Mouse (Mus musculus): ENCODE results near the gene Bnip2. TPM values are rescaled to one million over a fixed set of nuclear protein-coding genes. Genes with fewer than 3 reads are reported as not detected.

Bnip2 gene
- polyA plus RNA-seq, 2 experiments, result 23.8 to 46.6 TPM

GRCm38 (mm10) chr9:69987579-69987978 lies 1.7 kb upstream of the Bnip2 start:
- TF ChIP-seq EP300 (IDR thresholded peaks at IDR 0.05; ENCODE audit: low read depth), result no peak
- TF ChIP-seq CTCF (IDR thresholded peaks at IDR 0.05; ENCODE audit: low read depth), result peak; percentile 56; the same call in 1 of the 2 replicates
- no peak for ATAC-seq (ENCODE audit: insufficient read depth)
- DNase-seq (ENCODE audit: low read depth in 3 of 3, low spot score in 3 of 3), result no peak
- no peak overlapping the region for H3K27ac ChIP-seq
- no peaks in the 10 kb centered on the region for H3K9me3 ChIP-seq (ENCODE audit: control insufficient read depth, low read length)
- H3K4me1 ChIP-seq (replicated peaks; ENCODE audit: control insufficient read depth in 2 of 2, insufficient read depth in 2 of 2, low read length in 1 of 2), result peaks cover 16 to 26% of the 10 kb centered on the region in 2 experiments
- H3K4me2 ChIP-seq (ENCODE audit: low read depth), result no peak overlapping the region
- 2% methylated on average over 3 of the region's 3 CpGs for WGBS (ENCODE audit: insufficient replicate concordance)
- H3K27me3 ChIP-seq (ENCODE audit: control insufficient read depth, insufficient read depth, low read length), result no peaks in the 10 kb centered on the region
- no peak overlapping the region for H3K4me3 ChIP-seq (ENCODE audit: insufficient read depth in 1 of 2, low read depth in 2 of 2, low read length in 2 of 2)
- H3K9ac ChIP-seq (replicated peaks), result no peak overlapping the region
- H3K36me3 ChIP-seq (replicated peaks; ENCODE audit: control insufficient read depth, insufficient read depth, low read depth), result no peaks in the 10 kb centered on the region

GRCm38 (mm10) chr9:69988706-69989302 lies 462 bp upstream of the Bnip2 start:
- Histone ChIP-seq H3K27ac (peak overlapping the region; percentile 83; the same call in 1 of the 2 replicates), H3K9ac (replicated peaks) (peak overlapping the region; percentile 98), H3K4me1 (replicated peaks; ENCODE audit: control insufficient read depth in 2 of 2, insufficient read depth in 2 of 2, low read length in 1 of 2) (peaks cover 22 to 32% of the 10 kb centered on the region in 2 experiments), H3K9me3 (ENCODE audit: control insufficient read depth, low read length) (no peaks in the 10 kb centered on the region), H3K27me3 (ENCODE audit: control insufficient read depth, insufficient read depth, low read length) (no peaks in the 10 kb centered on the region), H3K36me3 (replicated peaks; ENCODE audit: control insufficient read depth, insufficient read depth, low read depth) (no peaks in the 10 kb centered on the region), H3K4me3 (ENCODE audit: insufficient read depth in 1 of 2, low read depth in 2 of 2, low read length in 2 of 2) (peak overlapping the region; percentile 75 to 99), H3K4me2 (ENCODE audit: low read depth) (peak overlapping the region; percentile 75)
- ATAC-seq (ENCODE audit: insufficient read depth) (peak; percentile 12; the same call in 1 of the 2 replicates), DNase-seq (ENCODE audit: low read depth in 3 of 3, low spot score in 3 of 3) (no peak)
- TF ChIP-seq CTCF (IDR thresholded peaks at IDR 0.05; ENCODE audit: low read depth) (no peak), EP300 (IDR thresholded peaks at IDR 0.05; ENCODE audit: low read depth) (no peak)
- whole genome bisulfite sequencing (ENCODE audit: insufficient replicate concordance), result 21% methylated on average over 16 of the region's 16 CpGs

GRCm38 (mm10) chr9:69990346-69990745 lies 1.1 kb downstream of the Bnip2 start:
- TF ChIP-seq EP300 (IDR thresholded peaks at IDR 0.05; ENCODE audit: low read depth) (no peak), CTCF (IDR thresholded peaks at IDR 0.05; ENCODE audit: low read depth) (peak; percentile 32; the same call in 1 of the 2 replicates)
- no peak overlapping the region for H3K27ac ChIP-seq
- H3K4me3 ChIP-seq (ENCODE audit: insufficient read depth in 1 of 2, low read depth in 2 of 2, low read length in 2 of 2), result peak overlapping the region; percentile 75 to 99; a peak in 3 of 4 replicates
- no peaks in the 10 kb centered on the region for H3K9me3 ChIP-seq (ENCODE audit: control insufficient read depth, low read length)
- peak overlapping the region; percentile 75 for H3K4me2 ChIP-seq (ENCODE audit: low read depth)
- WGBS (ENCODE audit: insufficient replicate concordance), result 12% methylated on average over 5 of the region's 5 CpGs
- no peak for ATAC-seq (ENCODE audit: insufficient read depth)
- H3K36me3 ChIP-seq (replicated peaks; ENCODE audit: control insufficient read depth, insufficient read depth, low read depth), result no peaks in the 10 kb centered on the region
- H3K9ac ChIP-seq (replicated peaks), result peak overlapping the region; percentile 98; the same call in 1 of the 2 replicates
- DNase-seq (ENCODE audit: low read depth in 3 of 3, low spot score in 3 of 3), result no peak
- H3K27me3 ChIP-seq (ENCODE audit: control insufficient read depth, insufficient read depth, low read length), result no peaks in the 10 kb centered on the region
- peaks cover 22 to 32% of the 10 kb centered on the region in 2 experiments for H3K4me1 ChIP-seq (replicated peaks; ENCODE audit: control insufficient read depth in 2 of 2, insufficient read depth in 2 of 2, low read length in 1 of 2)

- TF ChIP-seq CTCF (IDR thresholded peaks at IDR 0.05; ENCODE audit: low read depth), result no peak
- no peak for TF ChIP-seq EP300 (IDR thresholded peaks at IDR 0.05; ENCODE audit: low read depth)
- Histone ChIP-seq H3K9me3 (ENCODE audit: control insufficient read depth, low read length) (no peaks in the 10 kb centered on the region), H3K4me1 (replicated peaks; ENCODE audit: control insufficient read depth in 2 of 2, insufficient read depth in 2 of 2, low read length in 1 of 2) (peaks cover 22 to 32% of the 10 kb centered on the region in 2 experiments), H3K27ac (no peak overlapping the region), H3K4me2 (ENCODE audit: low read depth) (peak overlapping the region; percentile 9; the same call in 1 of the 2 replicates), H3K36me3 (replicated peaks; ENCODE audit: control insufficient read depth, insufficient read depth, low read depth) (peaks cover 14% of the 10 kb centered on the region), H3K27me3 (ENCODE audit: control insufficient read depth, insufficient read depth, low read length) (no peaks in the 10 kb centered on the region), H3K4me3 (ENCODE audit: insufficient read depth in 1 of 2, low read depth in 2 of 2, low read length in 2 of 2) (no peak overlapping the region), H3K9ac (replicated peaks) (no peak overlapping the region)
- DNase-seq (ENCODE audit: low read depth in 3 of 3, low spot score in 3 of 3), result no peak
- ATAC-seq (ENCODE audit: insufficient read depth), result no peak
- WGBS (ENCODE audit: insufficient replicate concordance), result 4% methylated on average over 5 of the region's 5 CpGs
Measured at GRCm38 (mm10) chr9:69992841-69993277, 3.6 kb downstream of the Bnip2 start.

GRCm38 (mm10) chr9:69993479-69993878 lies 4.2 kb downstream of the Bnip2 start:
- Histone ChIP-seq H3K9ac (replicated peaks) (no peak overlapping the region), H3K36me3 (replicated peaks; ENCODE audit: control insufficient read depth, insufficient read depth, low read depth) (peaks cover 16% of the 10 kb centered on the region), H3K4me1 (replicated peaks; ENCODE audit: control insufficient read depth in 2 of 2, insufficient read depth in 2 of 2, low read length in 1 of 2) (peaks cover 21 to 32% of the 10 kb centered on the region in 2 experiments), H3K4me2 (ENCODE audit: low read depth) (no peak overlapping the region), H3K9me3 (ENCODE audit: control insufficient read depth, low read length) (no peaks in the 10 kb centered on the region), H3K27me3 (ENCODE audit: control insufficient read depth, insufficient read depth, low read length) (no peaks in the 10 kb centered on the region), H3K27ac (no peak overlapping the region), H3K4me3 (ENCODE audit: insufficient read depth in 1 of 2, low read depth in 2 of 2, low read length in 2 of 2) (no peak overlapping the region)
- ATAC-seq (ENCODE audit: insufficient read depth) (no peak), DNase-seq (ENCODE audit: low read depth in 3 of 3, low spot score in 3 of 3) (no peak)
- TF ChIP-seq EP300 (IDR thresholded peaks at IDR 0.05; ENCODE audit: low read depth), result no peak
- no peak for TF ChIP-seq CTCF (IDR thresholded peaks at IDR 0.05; ENCODE audit: low read depth)
- 31% methylated on average over 1 of the region's 1 CpGs for WGBS (ENCODE audit: insufficient replicate concordance)
